Mouse (Mus musculus) embryonic facial prominence, embryonic 14.5 days (tissue): ENCODE measurements at regions not wholly inside any gene's neighbourhood (a gene's known extent, or its start where the extent isn't known, plus 50 kb on each side); places are given as distances from the start of the nearest gene placed in this dataset.
A peak's percentile ranks its signal among the peaks of the same experiment; 100 is the strongest.

Experiments
- ATAC-seq: fragments of 200-750 bp; cut with Nextera tagmentation; 2 replicates; pipeline ENCODE4 v1.8.0; 2017; ENCODE audit warnings: low read depth, moderate number of reproducible peaks, moderate TSS enrichment
- DNase-seq: peaks from one replicate; pipeline ENCODE4 v3.0.0-alpha.2; 2015; ENCODE audit warnings: low spot score
- H3K27ac ChIP-seq: fragments of 300-500 bp; sonication (generic); replicated peaks from 2 replicates; pipeline ENCODE4 v1.5.1; 2014; ENCODE audit warnings: low read depth, mild to moderate bottlenecking, low read length, moderate library complexity
- H3K27me3 ChIP-seq: fragments of 300-500 bp; sonication (generic); replicated peaks from 2 replicates; pipeline ENCODE4 v1.6.1; 2014; ENCODE audit warnings: low read length; ENCODE audit not compliant: control insufficient read depth, insufficient read depth
- H3K36me3 ChIP-seq: fragments of 300-500 bp; sonication (generic); 2 replicates; pipeline ENCODE4 v1.6.1; 2014; ENCODE audit warnings: low read length, mixed read lengths; ENCODE audit not compliant: control insufficient read depth, insufficient read depth
- H3K4me1 ChIP-seq: fragments of 300-500 bp; sonication (generic); 2 replicates; pipeline ENCODE4 v1.6.1; 2014; ENCODE audit warnings: antibody characterized with exemption, low read length; ENCODE audit not compliant: control insufficient read depth, insufficient read depth
- H3K4me2 ChIP-seq: fragments of 300-500 bp; sonication (generic); 2 replicates; pipeline ENCODE4 v1.6.1; 2014; ENCODE audit warnings: low read depth, mild to moderate bottlenecking, low read length, moderate library complexity, mixed read lengths
- H3K4me3 ChIP-seq: fragments of 300-500 bp; sonication (generic); 2 replicates; pipeline ENCODE4 v1.5.1; 2014; ENCODE audit warnings: low read depth, mild to moderate bottlenecking, low read length
- H3K9ac ChIP-seq: fragments of 300-500 bp; sonication (generic); 2 replicates; pipeline ENCODE4 v1.6.1; 2014; ENCODE audit warnings: low read depth, mild to moderate bottlenecking, low read length, moderate library complexity, mixed read lengths
- H3K9me3 ChIP-seq: fragments of 300-500 bp; sonication (generic); 2 replicates; pipeline ENCODE4 v1.6.1; 2016; ENCODE audit warnings: low read length; ENCODE audit not compliant: control insufficient read depth
- WGBS: fragments of 180-500 bp; shearing (Covaris S2); extraction: QIAGEN DNeasy Blood & Tissue Kit; methylation state at CpG from one replicate; pipeline ENCODE4 v1.1.7; 2014; 5-methylcytosine and 5-hydroxymethylcytosine counted together

- 60% methylated on average over 2 of the region's 2 CpGs for WGBS
- no peaks in the 10 kb centered on the region for H3K9me3 ChIP-seq
- H3K4me3 ChIP-seq = no peak overlapping the region
- no peaks in the 10 kb centered on the region for H3K4me1 ChIP-seq
- DNase-seq (no peak), ATAC-seq (no peak)
- no peak overlapping the region for H3K4me2 ChIP-seq
- H3K9ac ChIP-seq = no peak overlapping the region
- H3K27me3 ChIP-seq = no peaks in the 10 kb centered on the region
- H3K36me3 ChIP-seq = no peaks in the 10 kb centered on the region
- H3K27ac ChIP-seq = no peak overlapping the region
These were observed 509.1 kb downstream of the Slco4c1 start for GRCm38 (mm10) chr1:96362713-96363441.

GRCm38 (mm10) chr1:96347231-96347630 is 524.7 kb downstream of the Slco4c1 start:
- Histone ChIP-seq H3K9me3 (no peaks in the 10 kb centered on the region), H3K4me3 (no peak overlapping the region), H3K4me2 (no peak overlapping the region), H3K36me3 (no peaks in the 10 kb centered on the region), H3K27ac (no peak overlapping the region), H3K27me3 (no peaks in the 10 kb centered on the region), H3K4me1 (no peaks in the 10 kb centered on the region), H3K9ac (no peak overlapping the region)
- DNase-seq (no peak), ATAC-seq (no peak)
- 50% methylated on average over 1 of the region's 1 CpGs for WGBS

- Histone ChIP-seq H3K4me2 (no peak overlapping the region), H3K4me3 (no peak overlapping the region), H3K4me1 (no peaks in the 10 kb centered on the region), H3K9ac (no peak overlapping the region), H3K27me3 (no peaks in the 10 kb centered on the region), H3K36me3 (no peaks in the 10 kb centered on the region), H3K9me3 (no peaks in the 10 kb centered on the region), H3K27ac (no peak overlapping the region)
- 87% methylated on average over 5 of the region's 5 CpGs for WGBS
- no peak for DNase-seq
- no peak for ATAC-seq
These were observed 525.4 kb downstream of the Slco4c1 start for GRCm38 (mm10) chr1:96346465-96347002.

DNA sequence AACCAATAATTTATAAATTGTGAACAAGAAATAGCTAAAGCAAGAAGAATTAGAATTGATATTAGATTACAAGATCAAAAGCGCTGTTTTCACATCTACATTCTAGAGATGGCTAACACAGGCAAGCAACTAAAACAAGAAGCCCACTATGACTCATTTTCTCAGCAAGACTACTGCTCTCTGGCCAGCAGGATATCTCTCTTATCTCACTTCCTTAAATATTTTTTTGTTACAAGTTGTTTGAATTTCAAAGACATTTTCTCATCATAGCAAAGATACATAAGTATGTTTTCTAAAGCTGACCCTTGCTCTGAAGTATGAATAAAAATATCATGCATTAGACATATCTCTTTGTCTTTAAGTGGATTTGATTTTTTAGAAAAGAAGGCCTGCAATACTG is 556.2 kb downstream of the Slco4c1 start:
- H3K4me2 ChIP-seq = no peak overlapping the region
- DNase-seq (no peak), ATAC-seq (no peak)

GRCm38 (mm10) chr1:96301238-96301637 is 570.7 kb downstream of the Slco4c1 start:
- Histone ChIP-seq H3K36me3 (no peaks in the 10 kb centered on the region), H3K27me3 (no peaks in the 10 kb centered on the region), H3K4me2 (no peak overlapping the region), H3K9me3 (no peaks in the 10 kb centered on the region), H3K27ac (no peak overlapping the region), H3K9ac (no peak overlapping the region), H3K4me1 (no peaks in the 10 kb centered on the region), H3K4me3 (no peak overlapping the region)
- peak; percentile 29 for DNase-seq
- no peak for ATAC-seq
- WGBS = 35% methylated on average over 5 of the region's 5 CpGs

More for the DNA sequence above, 556.2 kb downstream of the Slco4c1 start:
- 90% methylated on average over 1 of the region's 1 CpGs for WGBS
- Histone ChIP-seq H3K4me3 (no peak overlapping the region), H3K27ac (no peak overlapping the region), H3K9ac (no peak overlapping the region), H3K36me3 (no peaks in the 10 kb centered on the region), H3K4me1 (no peaks in the 10 kb centered on the region), H3K27me3 (no peaks in the 10 kb centered on the region), H3K9me3 (no peaks in the 10 kb centered on the region)

- H3K27me3 ChIP-seq = no peaks in the 10 kb centered on the region
- ATAC-seq (no peak), DNase-seq (no peak)
- no peaks in the 10 kb centered on the region for H3K9me3 ChIP-seq
- H3K27ac ChIP-seq = no peak overlapping the region
- no peaks in the 10 kb centered on the region for H3K4me1 ChIP-seq
- no peaks in the 10 kb centered on the region for H3K36me3 ChIP-seq
- no peak overlapping the region for H3K9ac ChIP-seq
- H3K4me3 ChIP-seq = no peak overlapping the region
- H3K4me2 ChIP-seq = no peak overlapping the region
- 91% methylated on average over 1 of the region's 1 CpGs for WGBS
These were observed 593.9 kb downstream of the Slco4c1 start for GRCm38 (mm10) chr1:96278046-96278576.

GRCm38 (mm10) chr1:96276646-96277045 is 595.3 kb downstream of the Slco4c1 start:
- 45% methylated on average over 2 of the region's 2 CpGs for WGBS
- no peak overlapping the region for H3K4me2 ChIP-seq
- no peaks in the 10 kb centered on the region for H3K27me3 ChIP-seq
- no peak overlapping the region for H3K9ac ChIP-seq
- ATAC-seq (no peak), DNase-seq (peak; percentile 14)
- H3K4me3 ChIP-seq = no peak overlapping the region
- no peaks in the 10 kb centered on the region for H3K4me1 ChIP-seq
- no peak overlapping the region for H3K27ac ChIP-seq
- H3K9me3 ChIP-seq = no peaks in the 10 kb centered on the region
- H3K36me3 ChIP-seq = no peaks in the 10 kb centered on the region
